In the genomic region with DNA sequence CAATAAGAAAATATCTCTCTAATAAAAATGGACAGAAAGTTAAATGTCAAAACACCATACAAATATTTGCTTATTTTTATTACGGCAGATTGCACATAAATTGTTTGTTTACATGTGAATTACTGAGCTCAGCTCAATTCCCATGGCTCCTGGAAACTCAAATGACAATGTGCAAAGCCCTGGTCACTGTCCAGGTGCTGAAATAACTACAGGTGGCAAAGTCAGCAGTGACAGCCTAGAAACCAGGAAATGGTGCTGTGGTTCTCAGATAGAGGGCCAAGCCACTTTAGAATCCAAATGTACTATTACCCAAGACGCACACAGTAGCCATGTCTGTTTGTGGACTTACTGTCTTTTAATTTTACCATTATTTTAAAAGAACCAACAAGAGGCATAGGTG, we compare ENCODE assay signal across 22 mouse cellular contexts.
A peak's percentile ranks its signal among the peaks of the same experiment; 100 is the strongest.
DNase-seq lines count a peak whose midpoint lies in the region; ATAC-seq and TF ChIP-seq lines count a peak whose summit lies in the region.
"Had no signal": no experiment of that assay in that cellular context is flagged by ENCODE, and none has a peak within 500 bp of the region (broad histone marks: within the 10 kb centered on the region; RNA-seq: fewer than 3 reads in every experiment).

No protein-coding gene starts in this region.

- DNase-seq in embryo, embryonic 10 days (ENCODE audit: low spot score) = peak; percentile 6
- no peak for DNase-seq in embryo, embryonic 9.5 days (ENCODE audit: extremely low spot score)
- peak; percentile 1 for DNase-seq in ES-E14 (ENCODE audit: low read depth, low spot score)
- peak; percentile 31 to 45 for DNase-seq in cerebellum, adult 18-20 months
- DNase-seq in embryonic facial prominence, embryonic 14.5 days (ENCODE audit: low spot score) = peak; percentile 16
- no peak for DNase-seq in urinary bladder, adult 18-20 months (ENCODE audit: low spot score in 2 of 2)
- DNase-seq: adrenal gland, postnatal 14 days; gastrocnemius, postnatal 36 days; kidney, adult 2 months; kidney, postnatal 10 days; left cerebral cortex, postnatal 4 days; liver, postnatal 0 days; lung, postnatal 10 days; right cerebral cortex, postnatal 14 days; thymus, adult 2 months had no signal

- H3K4me2 ChIP-seq in embryonic facial prominence, embryonic 14.5 days (ENCODE audit: low read depth, low read length) = no peak overlapping the region
- no peak overlapping the region for H3K4me2 ChIP-seq in heart, embryonic 11.5 days
- H3K4me2 ChIP-seq: forebrain, embryonic 12.5 days; hindbrain, embryonic 15.5 days; liver, embryonic 11.5 days; midbrain, embryonic 11.5 days had no signal

- no peak overlapping the region for H3K4me3 ChIP-seq in ES-E14 (ENCODE audit: insufficient read depth in 1 of 2, low read depth in 1 of 2, low read length in 2 of 2, poor library complexity in 1 of 2, severe bottlenecking in 1 of 2)
- no peak overlapping the region for H3K4me3 ChIP-seq in embryonic facial prominence, embryonic 14.5 days (ENCODE audit: low read depth, low read length)
- no peak overlapping the region for H3K4me3 ChIP-seq in heart, embryonic 11.5 days (ENCODE audit: low read depth, low read length)
- H3K4me3 ChIP-seq: forebrain, embryonic 12.5 days; heart, embryonic 10.5 days; hindbrain, embryonic 15.5 days had no signal

- no peak overlapping the region for H3K27ac ChIP-seq in ES-E14 (ENCODE audit: insufficient read depth, low read depth, low read length, poor library complexity, severe bottlenecking)
- H3K27ac ChIP-seq in embryonic facial prominence, embryonic 14.5 days (replicated peaks; ENCODE audit: low read depth, low read length) = no peak overlapping the region
- H3K27ac ChIP-seq in heart, embryonic 11.5 days (ENCODE audit: low read depth, low read length) = no peak overlapping the region
- H3K27ac ChIP-seq: forebrain, embryonic 12.5 days; heart, embryonic 10.5 days; hindbrain, embryonic 15.5 days; stomach, postnatal 0 days had no signal

- H3K36me3 ChIP-seq in ES-E14 (ENCODE audit: control insufficient read depth, insufficient read depth, low read length, poor library complexity, severe bottlenecking) = no peaks in the 10 kb centered on the region
- H3K36me3 ChIP-seq in embryonic facial prominence, embryonic 14.5 days (ENCODE audit: control insufficient read depth, insufficient read depth, low read length) = no peaks in the 10 kb centered on the region
- no peaks in the 10 kb centered on the region for H3K36me3 ChIP-seq in heart, embryonic 11.5 days (ENCODE audit: control insufficient read depth, insufficient read depth, low read length)
- H3K36me3 ChIP-seq: forebrain, embryonic 12.5 days; heart, embryonic 10.5 days; hindbrain, embryonic 15.5 days had no signal

- H3K9me3 ChIP-seq in ES-E14 (ENCODE audit: control insufficient read depth, insufficient read depth, low read depth, low read length) = no peaks in the 10 kb centered on the region
- H3K9me3 ChIP-seq in embryonic facial prominence, embryonic 14.5 days (ENCODE audit: control insufficient read depth, low read length) = no peaks in the 10 kb centered on the region
- no peaks in the 10 kb centered on the region for H3K9me3 ChIP-seq in heart, embryonic 11.5 days (replicated peaks; ENCODE audit: control insufficient read depth, low read length)
- H3K9me3 ChIP-seq: forebrain, embryonic 12.5 days; heart, embryonic 10.5 days; hindbrain, embryonic 15.5 days had no signal

- no peaks in the 10 kb centered on the region for H3K27me3 ChIP-seq in embryonic facial prominence, embryonic 14.5 days (replicated peaks; ENCODE audit: control insufficient read depth, insufficient read depth, low read length)
- no peaks in the 10 kb centered on the region for H3K27me3 ChIP-seq in heart, embryonic 11.5 days (ENCODE audit: control insufficient read depth, insufficient read depth, low read length)
- H3K27me3 ChIP-seq: forebrain, embryonic 12.5 days; hindbrain, embryonic 15.5 days had no signal

- in situ Hi-C loops in ES-E14 (cut with MboI; ENCODE audit: low sequenced_read_pairs in 2 of 2, unreplicated experiment in 2 of 2) = no loop called here

- no peaks in the 10 kb centered on the region for H3K4me1 ChIP-seq in ES-E14 (ENCODE audit: control insufficient read depth in 2 of 2, insufficient read depth in 2 of 2, low read length in 2 of 2, poor library complexity in 1 of 2)
- H3K4me1 ChIP-seq in embryonic facial prominence, embryonic 14.5 days (ENCODE audit: control insufficient read depth, insufficient read depth, low read length) = no peaks in the 10 kb centered on the region
- no peaks in the 10 kb centered on the region for H3K4me1 ChIP-seq in heart, embryonic 11.5 days (ENCODE audit: control insufficient read depth, insufficient read depth, low read length)
- H3K4me1 ChIP-seq: forebrain, embryonic 12.5 days; heart, embryonic 10.5 days; hindbrain, embryonic 15.5 days had no signal

- ATAC-seq in embryonic facial prominence, embryonic 14.5 days (ENCODE audit: low read depth) = no peak
- no peak for ATAC-seq in heart, embryonic 11.5 days (replicated peaks; ENCODE audit: insufficient number of reproducible peaks, low FRiP score, low TSS enrichment)
- ATAC-seq: liver, postnatal 0 days had no signal

- H3K9ac ChIP-seq in ES-E14 (ENCODE audit: insufficient read depth, low read depth, low read length, poor library complexity, severe bottlenecking) = no peak overlapping the region
- H3K9ac ChIP-seq in embryonic facial prominence, embryonic 14.5 days (ENCODE audit: low read depth, low read length) = no peak overlapping the region
- no peak overlapping the region for H3K9ac ChIP-seq in heart, embryonic 11.5 days (ENCODE audit: low read depth, low read length)
- H3K9ac ChIP-seq: forebrain, embryonic 12.5 days; hindbrain, embryonic 15.5 days; liver, postnatal 0 days had no signal

- 79% methylated on average over 2 of the region's 2 CpGs for WGBS in embryonic facial prominence, embryonic 14.5 days
- 72% methylated on average over 2 of the region's 2 CpGs for WGBS in heart, embryonic 11.5 days (ENCODE audit: insufficient replicate concordance)

TF ChIP-seq in ES-E14, 5 proteins besides CTCF, POLR2A, EP300 and RAD21:
- TF ChIP-seq HCFC1 (IDR thresholded peaks at IDR 0.05; ENCODE audit: borderline replicate concordance, insufficient read depth, low read length) (no peak), MAFK (IDR thresholded peaks at IDR 0.05; ENCODE audit: insufficient read depth, low read depth, low read length) (no peak), ZNF384 (IDR thresholded peaks at IDR 0.05; ENCODE audit: low read depth, low read length) (no peak), ZC3H11A (IDR thresholded peaks at IDR 0.05; ENCODE audit: borderline replicate concordance, low read depth, low read length) (no peak), CHD2 (IDR thresholded peaks at IDR 0.05; ENCODE audit: low read depth, low read length) (no peak)

Comparison
In these comparisons a context has a peak if more than half of its experiments do, and no peak if none do; other contexts are left out.
1. DNase-seq: peak in embryo, embryonic 10 days (single experiment), ES-E14 (single experiment), cerebellum, adult 18-20 months (2 of 2) and embryonic facial prominence, embryonic 14.5 days (single experiment); none in embryo, embryonic 9.5 days (single experiment) and urinary bladder, adult 18-20 months (0 of 2).